Mouse (Mus musculus): Measurements from ENCODE around the gene Gabbr2.
"Not testable (repeated sequence)": the region's sequence is repeated elsewhere in the genome, so short reads cannot be mapped to it uniquely, and the experiment has no call there.

DNA sequence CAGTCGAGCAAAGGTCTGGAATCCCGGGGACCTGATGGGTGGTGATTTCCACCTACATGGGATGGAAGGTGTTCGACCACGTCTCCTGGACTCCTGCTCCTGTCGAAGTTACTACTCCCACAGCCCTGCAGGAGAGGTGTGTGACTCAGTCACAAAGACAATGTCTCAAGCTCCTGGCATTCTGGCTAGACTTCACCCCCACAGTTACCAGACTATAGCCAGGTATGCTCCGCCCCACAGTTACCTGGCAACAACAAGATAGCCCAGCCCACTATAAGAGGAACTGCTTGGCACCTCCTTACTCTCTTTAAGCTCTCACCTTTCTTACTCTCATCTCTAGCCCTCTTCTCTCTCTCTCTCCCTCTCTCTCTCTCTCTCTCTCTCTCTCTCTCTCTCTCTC, 358.1 kb downstream of the Gabbr2 start:
- TF ChIP-seq CTCF (IDR thresholded peaks at IDR 0.05; ENCODE audit: control insufficient read depth, insufficient read depth, insufficient read length); USF1 (IDR thresholded peaks at IDR 0.05; ENCODE audit: low read depth); MAX (IDR thresholded peaks at IDR 0.05): not testable (repeated sequence)

Measured in C2C12 (cell line).